Mouse (Mus musculus): Measurements from ENCODE around the gene Mpzl2.

DNA sequence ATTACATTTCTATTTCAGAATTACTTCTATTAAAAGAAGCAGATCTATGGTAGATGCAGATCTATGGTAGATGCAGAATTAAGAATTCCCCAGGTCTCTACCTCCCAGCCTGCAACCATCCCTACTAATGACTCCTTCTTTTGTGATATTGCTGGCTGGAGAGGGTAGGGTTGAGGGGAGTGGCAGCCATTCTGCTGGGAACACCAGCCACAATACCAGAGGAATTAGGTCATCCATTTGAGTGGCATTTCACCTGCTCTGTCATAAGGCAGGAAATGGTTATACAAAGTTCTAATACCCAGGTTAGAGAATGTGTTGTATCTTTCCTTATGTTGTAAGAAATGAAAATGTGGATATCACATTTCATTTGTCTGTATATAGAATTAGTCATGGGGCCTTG, 48.4 kb downstream of the Mpzl2 start:
- TF ChIP-seq CTCF (IDR thresholded peaks at IDR 0.05; ENCODE audit: control insufficient read depth, insufficient read depth, insufficient replicate concordance, low read depth, low read length) (no peak), POLR2A (IDR thresholded peaks at IDR 0.05; ENCODE audit: control insufficient read depth, low read depth, low read length) (no peak)
